Mouse (Mus musculus): ENCODE measurements around the gene Khdrbs1.
"Not testable (repeated sequence)": the region's sequence is repeated elsewhere in the genome, so short reads cannot be mapped to it uniquely, and the experiment has no call there.

The Khdrbs1 gene
- long read RNA-seq, experiment 1, transcript Khdrbs1-201 (9 exons, 3,738 nt): major isoform, 47 of 55 reads
- long read RNA-seq, experiment 1, partial matches to known transcripts: 3 of 55 reads
- long read RNA-seq, experiment 1, other reads (novel, unspliced or antisense): 4 of 55 reads
- long read RNA-seq, experiment 2, transcript Khdrbs1-201 (9 exons, 3,738 nt): major isoform, 48 of 63 reads
- long read RNA-seq, experiment 2, partial matches to known transcripts: 6 of 63 reads
- long read RNA-seq, experiment 2, other reads (novel, unspliced or antisense): 6 of 63 reads

DNA sequence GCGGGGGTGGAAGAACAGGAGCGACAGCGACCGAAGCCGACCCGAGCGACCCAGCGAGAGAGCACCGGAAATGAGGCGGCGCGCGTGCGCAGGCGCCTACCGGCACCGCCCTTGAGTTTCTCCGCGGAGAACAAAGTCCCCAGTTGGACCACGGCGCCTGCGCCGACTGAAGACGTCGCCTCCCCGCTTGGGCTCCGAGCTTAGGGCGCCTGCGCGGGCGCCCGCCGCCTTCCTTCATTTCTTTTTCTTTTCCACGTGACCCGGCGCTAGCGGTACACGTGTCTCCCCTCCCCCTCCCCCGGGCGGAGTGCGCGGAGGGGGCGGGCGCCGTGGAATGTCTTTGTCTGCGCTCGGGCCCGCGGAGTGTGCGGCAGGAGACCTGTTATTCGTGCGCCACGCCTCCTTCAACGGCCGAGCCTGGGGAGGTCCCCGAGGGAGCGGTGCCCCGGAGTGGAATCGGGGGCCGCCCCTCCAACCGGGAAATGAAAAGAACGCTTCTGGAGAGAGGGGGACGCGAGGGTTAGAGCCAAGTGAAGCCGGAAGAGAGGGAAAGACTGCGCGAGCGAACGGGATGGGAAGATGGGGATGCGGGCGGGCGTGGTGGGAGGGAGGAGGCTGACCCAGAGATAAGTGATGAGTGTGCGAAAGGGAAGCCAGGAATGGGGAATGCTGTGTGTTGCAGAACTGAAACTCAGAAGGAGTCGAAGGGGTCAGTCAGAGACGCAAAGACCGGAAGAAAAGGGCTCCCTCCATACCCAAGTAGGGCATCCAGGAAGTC is at the start of gene Khdrbs1:
Gene Khdrbs1 (minus strand): TSS at position 72 of the 778 bp plus-strand sequence.
- intact Hi-C loops (cut with DNase I): loop anchor here (5.0 kb wide), 1 partner anchor 40 kb away; no protein-coding TSS in a partner anchor

DNA sequence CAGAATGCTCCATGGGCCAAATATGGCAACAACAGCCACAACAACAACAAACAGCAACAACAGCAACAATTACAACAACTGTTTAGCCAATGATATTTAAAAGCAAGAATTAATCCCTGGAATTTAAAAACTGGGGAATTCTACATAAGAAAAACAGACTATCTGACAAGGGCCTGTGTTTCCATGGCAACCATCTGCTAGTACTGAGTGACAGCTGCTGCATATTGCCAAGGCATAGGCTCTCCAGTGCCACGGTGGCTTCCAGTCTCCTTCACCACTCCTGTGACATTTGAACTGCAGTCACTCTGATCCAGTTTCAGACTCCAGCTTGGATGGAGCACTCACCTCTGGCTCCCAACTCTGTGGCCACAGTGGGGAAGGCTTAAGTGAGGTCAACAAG is 49.3 kb upstream of the Khdrbs1 start:
- intact Hi-C loops (cut with DNase I): no loop called here

DNA sequence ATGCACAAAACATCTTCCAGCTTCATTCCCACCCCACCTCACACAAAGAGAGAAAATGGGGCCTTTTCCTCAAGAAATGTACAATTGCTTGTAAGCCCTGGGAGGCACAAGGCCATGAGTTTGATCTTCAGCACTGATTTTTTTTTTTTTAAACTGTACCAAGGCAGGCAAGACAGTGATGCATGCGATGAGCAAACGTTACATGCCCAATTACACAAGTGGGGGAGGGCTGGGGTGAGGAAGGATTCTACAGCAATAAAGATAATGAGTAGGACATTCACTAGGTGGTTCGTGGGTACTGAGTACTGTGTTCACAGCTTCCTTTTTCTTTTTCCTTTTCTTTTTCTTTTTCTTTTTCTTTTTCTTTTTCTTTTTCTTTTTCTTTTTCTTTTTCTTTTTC is 48.4 kb upstream of the Khdrbs1 start:
- intact Hi-C loops (cut with DNase I): no loop called here

DNA sequence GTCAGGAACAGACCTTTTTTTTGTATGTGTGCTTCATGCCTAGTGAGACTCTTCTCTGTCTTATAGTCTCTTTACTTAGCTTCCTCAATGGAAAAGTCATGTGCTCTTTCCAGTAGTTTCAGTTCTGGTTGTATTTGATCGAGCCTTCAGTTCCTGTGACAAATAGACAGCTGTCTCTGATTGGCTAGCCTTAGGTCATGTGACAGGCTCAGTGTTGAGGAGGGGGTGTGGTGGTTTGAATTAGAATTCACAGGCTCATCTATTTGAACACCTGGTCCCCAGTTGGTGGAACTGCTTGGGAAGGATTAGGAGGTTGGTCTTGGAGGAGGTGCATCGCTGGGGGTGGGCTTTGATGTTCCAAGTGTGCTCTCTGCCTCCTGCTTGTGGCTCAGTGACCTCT is 47.5 kb upstream of the Khdrbs1 start:
- intact Hi-C loops (cut with DNase I): loop anchor here (5.0 kb wide), 1 partner anchor 33 kb away; no protein-coding TSS in a partner anchor

DNA sequence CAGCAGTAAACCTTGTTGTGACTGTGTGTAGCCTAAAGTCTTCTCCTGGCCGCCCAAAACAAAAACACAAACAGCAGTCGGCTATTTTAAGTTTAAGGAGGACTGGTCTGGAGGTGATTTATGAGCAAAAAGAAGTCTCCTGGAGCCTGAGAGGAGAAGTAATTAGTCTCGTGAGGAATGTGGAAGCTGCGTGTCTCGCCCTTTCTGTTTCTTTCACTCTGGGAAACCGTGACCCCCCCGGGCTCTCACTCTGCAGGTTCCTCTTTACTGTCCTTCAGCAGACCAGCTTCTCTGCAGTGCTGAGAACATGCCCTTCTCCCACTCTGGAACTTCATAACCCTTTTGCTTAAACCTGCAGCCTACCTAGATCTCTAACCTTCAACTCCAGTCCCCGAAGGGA is 46.6 kb upstream of the Khdrbs1 start:
- intact Hi-C loops (cut with DNase I): loop anchor here (5.0 kb wide), 1 partner anchor 34 kb away; no protein-coding TSS in a partner anchor

DNA sequence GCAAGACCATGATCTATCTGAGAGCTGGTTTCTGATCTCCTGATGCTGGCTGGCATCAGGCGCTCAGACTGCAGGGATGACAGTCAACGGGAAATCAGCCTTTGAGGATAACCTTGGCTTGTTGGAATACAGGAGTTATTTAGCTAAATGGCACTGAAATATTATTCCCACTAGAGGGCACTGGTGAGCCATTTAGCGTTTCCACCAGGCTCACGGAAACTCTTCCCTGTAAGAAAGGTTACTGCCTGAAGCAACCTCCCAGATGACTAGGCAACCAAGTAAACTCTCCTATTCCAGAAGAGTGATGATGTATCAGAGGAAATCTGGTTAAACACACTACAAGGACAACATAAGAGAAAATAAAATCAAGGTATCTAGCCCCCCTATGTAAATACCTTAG is 43.1 kb upstream of the Khdrbs1 start:
- intact Hi-C loops (cut with DNase I): loop anchor here (1.0 to 5.0 kb wide), 2 partner anchors 37 to 143 kb away; no protein-coding TSS in a partner anchor

DNA sequence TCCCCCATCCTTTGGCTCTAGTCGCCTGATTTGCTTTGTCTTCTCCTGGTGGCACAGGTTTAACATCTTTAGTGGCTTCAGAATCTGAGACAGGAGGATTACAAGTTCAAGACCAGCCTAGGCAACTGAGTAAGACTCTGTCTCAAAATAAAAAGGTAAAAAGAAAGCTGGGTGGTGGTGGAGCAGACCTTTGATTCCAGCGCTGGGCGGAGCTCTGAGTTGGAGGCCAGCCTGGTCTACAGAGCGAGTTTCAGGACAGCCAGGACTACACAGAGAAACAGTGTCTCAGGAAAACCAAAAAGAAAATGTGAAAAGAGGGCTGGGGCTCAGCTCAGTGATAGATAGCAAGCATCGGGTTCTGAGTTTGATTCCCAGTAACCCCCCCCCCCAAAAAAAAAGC is 41.4 kb upstream of the Khdrbs1 start:
- intact Hi-C loops (cut with DNase I): loop anchor here (5.0 kb wide), 1 partner anchor 69 kb away; no protein-coding TSS in a partner anchor

DNA sequence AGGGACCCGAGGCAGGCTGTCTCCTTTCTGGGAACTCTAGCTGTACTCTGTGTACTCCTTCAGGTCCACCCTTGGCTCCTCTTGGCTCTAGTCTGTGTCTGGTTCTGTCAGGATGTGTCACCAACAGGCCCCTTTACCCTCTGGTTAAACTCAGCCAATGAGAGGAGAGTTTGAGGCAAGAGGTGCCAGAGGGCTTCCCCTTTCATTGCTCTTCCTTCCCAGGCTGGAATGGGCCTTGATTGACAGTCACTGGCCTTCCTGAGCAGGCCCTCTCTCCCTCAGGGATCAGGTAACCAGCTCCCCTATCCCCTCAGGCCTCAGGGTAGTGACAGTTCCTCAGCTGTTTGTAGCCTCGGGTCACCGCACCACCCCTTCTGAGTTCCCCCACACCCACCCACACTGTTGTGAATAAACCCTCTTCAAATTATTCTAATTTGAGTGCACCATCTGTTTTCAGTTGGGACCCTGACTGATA is 40.8 kb upstream of the Khdrbs1 start:
- intact Hi-C loops (cut with DNase I): loop anchor here (5.0 kb wide), 1 partner anchor 69 kb away; no protein-coding TSS in a partner anchor

DNA sequence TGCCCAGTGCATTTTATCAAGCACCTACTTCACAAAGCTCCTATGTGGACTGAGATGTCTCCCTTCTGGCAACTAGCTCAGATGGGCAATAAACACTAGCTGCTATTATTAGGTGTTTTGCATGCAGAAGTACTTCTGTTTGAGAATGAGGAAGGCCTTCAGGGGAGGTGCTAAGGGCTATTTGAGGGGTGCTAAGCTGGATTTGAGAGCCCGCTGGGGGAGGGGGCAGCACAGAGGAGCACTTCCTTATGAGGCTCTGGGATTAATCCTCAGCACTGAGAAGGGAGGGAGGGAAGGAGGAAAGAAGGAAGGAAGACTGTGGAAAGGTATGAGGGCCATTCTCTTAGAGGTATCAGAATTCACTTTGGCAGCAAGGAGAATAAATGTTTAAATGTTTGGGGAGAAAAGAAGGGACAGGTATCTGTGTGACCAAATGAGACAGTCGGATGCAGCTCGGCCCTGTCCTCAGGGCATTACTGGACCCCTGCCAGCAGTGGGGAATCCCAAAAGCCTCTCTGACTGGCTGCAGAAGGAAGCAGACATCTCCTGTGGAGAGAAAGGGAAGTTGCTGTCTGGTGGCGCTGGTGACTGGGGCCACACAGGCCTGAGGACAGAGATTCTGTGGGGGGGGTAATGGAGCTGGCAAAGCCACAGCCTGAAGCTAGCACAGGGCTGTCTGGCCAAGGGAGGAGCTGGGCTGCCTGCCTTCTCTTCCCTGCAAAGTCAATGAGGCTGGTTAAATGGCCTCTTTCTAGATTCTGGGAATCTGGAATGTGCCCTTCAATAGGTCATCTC is 40.0 kb upstream of the Khdrbs1 start:
- intact Hi-C loops (cut with DNase I): loop anchor here (5.0 kb wide), 1 partner anchor 70 kb away; no protein-coding TSS in a partner anchor

DNA sequence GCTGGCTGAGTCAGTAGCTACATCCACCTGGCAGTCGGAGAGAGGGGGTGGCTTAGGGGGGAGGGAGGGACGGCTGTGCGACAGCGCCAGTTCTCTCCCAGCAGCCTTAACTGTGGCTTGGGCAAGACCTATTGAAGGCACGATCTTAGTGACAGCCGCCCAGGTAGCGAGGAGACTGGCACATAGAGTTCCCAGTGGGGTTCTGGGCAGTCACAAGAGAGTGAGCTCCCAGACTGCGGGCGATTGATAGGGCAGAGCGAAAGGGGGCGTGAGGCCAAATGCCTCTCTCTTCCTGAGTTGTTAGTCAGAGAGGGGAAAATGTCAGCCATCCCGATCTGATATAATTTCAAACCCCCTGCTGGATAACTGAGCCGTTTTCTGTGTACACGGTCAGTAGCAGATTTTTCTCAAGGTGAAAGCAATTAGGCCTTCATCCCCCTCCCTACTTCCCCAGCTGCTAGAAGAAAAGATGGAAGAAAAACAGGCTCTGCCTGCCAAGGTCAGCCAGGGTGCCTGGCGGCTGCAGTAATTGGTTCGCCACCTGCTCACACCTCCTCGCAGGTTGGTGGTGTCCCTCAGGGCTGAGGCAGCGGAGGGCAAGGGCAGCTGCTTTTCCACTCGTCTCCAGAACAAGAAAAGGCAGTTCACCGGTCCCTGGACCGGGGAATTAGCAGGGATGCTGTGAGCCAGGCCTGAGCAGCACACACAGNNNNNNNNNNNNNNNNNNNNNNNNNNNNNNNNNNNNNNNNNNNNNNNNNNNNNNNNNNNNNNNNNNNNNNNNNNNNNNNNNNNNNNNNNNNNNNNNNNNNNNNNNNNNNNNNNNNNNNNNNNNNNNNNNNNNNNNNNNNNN is 29.8 kb upstream of the Khdrbs1 start:
- intact Hi-C loops (cut with DNase I): loop anchor here (10.0 kb wide), 1 partner anchor 313 kb away; no protein-coding TSS in a partner anchor

DNA sequence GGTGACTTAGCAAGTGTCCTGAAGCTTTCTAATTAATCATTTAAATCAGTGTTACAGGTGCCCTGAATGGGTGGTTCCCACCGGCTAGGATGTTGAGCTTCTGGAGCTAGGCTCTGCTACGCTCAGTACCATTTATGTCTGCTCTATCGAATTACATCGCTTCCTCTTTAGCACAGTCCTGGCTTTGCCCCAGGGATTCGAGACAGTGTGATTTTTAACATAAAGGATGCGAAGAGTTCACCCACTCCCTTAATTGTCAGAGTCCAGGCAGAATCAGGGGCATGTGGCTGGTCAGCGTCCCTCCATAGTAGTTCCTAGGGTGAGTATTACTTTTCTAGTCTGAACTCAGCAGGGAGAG is 29.2 kb upstream of the Khdrbs1 start:
- intact Hi-C loops (cut with DNase I): loop anchor here (10.0 kb wide), 1 partner anchor 314 kb away; no protein-coding TSS in a partner anchor

DNA sequence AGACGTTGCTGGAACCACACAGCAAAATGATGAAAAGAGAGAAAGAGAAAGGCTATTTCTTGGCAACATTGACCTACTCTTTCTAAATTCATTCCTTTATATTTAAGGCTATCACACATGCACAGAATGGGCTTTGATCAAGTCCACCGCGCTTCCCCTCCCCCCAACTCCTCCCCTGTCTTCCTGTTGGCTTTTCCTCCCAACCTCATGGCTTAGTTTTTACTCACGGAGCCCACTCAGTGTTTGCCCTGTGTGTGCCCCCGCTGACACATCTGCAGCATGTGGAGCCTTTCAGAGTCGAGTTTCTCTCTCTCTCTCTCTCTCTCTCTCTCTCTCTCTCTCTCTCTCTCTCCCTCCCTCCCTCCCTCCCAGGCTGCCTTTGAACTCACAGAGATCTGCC is 28.5 kb upstream of the Khdrbs1 start:
- intact Hi-C loops (cut with DNase I): loop anchor here (10.0 kb wide), 1 partner anchor 314 kb away; no protein-coding TSS in a partner anchor

DNA sequence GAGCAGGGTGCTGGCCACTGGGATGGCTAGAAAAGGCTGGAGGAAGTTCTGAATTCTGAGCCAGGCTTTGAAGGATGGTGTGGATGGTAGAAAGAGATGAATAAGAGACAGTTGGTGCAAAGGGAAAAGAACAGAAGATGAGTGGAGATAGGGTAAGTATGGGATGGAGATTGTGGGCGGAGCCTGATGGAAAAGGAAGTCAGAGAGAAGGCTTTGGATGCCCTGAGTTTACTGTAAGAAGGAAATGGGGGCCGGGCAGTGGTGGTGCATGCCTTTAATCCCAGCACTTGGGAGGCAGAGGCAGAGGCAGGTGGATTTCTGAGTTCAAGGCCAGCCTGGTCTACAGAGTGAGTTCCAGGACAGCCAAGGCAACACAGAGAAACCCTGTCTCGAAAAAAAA is 26.6 kb upstream of the Khdrbs1 start:
- intact Hi-C loops (cut with DNase I): not testable (repeated sequence)

DNA sequence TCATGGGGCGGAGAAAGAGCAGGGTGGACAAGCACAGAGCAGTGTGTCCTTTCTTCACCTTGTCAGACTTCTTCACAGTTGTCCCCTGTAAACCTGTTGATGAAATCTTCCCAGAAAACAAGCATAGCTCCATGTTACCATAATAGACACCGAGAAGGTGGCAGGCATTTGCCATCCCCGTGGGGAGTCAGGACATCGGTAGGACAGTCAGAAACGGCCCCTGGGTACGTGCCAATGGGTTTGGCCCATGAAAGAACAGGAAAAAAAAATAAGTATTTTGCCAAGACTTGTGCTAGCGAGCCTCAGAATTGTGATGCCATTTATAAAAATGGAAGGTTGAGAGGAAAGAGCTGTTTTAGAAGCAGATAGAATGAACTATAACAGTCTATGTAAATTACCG is 25.7 kb upstream of the Khdrbs1 start:
- intact Hi-C loops (cut with DNase I): no loop called here

DNA sequence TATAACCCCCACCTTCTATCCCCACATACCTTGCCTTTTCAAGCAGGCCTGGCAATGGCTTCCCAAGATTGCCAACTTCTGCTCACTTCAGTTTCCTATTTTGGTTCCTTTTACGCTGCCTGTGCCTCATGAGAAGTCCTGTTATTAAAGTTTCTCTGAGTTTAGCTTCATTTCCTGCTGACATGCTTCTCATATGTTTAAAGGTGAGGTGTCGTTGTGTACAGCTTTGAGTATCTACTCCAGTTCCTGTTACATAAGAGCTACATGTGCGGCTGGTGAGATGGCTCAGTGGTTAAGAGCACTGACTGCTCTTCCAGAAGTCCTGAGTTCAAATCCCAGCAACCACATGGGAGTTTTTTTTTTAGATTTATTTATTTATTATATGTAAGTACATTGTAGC is 23.2 kb upstream of the Khdrbs1 start:
- intact Hi-C loops (cut with DNase I): no loop called here

DNA sequence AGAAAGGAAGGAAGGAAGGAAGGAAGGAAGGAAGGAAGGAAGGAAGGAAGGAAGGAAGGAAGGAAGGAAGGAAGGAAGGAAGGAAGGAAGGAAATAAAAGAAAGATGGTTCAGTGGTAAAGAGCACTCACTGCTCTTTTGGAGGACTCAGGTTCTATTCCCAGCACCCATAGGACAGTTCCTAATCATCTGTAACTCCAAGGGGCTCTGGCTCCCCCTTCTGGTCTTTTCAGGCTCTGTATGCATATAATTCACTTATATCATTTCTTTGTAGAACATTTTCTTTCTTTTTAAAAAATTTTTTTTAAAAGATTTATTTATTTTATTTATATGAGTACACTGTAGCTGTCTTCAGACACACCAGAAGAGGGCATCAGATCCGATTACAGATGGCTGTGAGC is 20.4 kb upstream of the Khdrbs1 start:
- intact Hi-C loops (cut with DNase I): not testable (repeated sequence)

DNA sequence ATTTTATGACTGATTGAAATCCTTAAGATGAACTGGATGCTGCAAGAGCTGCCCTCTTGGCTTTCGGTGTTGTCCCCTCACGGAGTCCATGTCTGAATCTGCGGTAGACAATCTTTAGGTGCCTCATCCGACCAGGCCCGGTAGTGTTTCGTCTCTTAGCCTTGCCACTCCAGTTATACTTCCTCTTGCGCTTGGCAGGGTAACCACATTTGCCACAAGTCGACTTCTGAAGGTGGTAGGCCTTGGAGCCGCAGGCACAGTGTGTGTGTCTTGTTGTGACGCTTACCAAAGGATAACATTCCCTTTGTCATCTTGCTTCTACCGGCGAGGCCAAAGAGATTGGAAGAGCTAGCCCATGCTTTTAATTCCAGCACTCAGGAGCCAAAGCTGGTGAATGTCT is 19.5 kb upstream of the Khdrbs1 start:
- intact Hi-C loops (cut with DNase I): no loop called here

DNA sequence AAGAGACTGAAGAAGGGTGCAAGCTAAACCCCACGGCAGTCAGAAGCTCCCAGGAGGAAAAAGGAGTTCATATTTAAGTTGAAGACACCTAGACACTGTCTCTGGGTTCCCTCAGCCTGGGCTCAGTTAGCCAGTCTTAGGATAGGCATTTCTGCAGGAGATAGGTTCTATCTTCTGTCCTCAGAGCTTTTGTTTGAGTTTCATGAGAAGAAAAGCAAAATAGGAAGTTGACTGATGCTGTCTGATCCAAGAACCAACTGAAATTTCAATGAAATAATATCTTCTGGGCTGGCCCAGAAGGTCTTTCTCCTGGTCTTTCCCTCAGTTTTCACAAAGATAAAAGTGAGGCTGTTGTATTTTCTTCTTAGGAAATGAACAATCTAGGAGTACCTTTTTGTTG is 13.4 kb upstream of the Khdrbs1 start:
- intact Hi-C loops (cut with DNase I): no loop called here

DNA sequence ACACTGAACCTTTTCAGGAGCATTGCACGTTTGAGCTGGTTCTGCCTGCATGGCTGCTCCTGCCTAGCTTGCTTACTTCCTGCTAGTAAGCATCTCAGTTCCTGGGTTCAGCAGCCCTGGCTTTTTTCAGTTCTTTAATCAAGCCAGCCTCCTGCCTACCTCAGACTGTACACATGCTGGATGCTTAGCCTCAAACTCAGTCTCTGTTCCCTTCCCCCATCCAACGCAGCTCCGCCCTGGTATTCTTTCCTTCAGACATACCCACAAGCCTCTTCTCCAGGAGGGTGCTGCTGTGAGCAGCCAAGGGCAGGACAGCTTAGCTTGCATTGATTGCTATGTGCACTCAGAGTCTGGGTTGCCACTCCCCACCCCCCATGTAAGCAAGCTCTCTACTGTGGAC is 12.6 kb upstream of the Khdrbs1 start:
- intact Hi-C loops (cut with DNase I): no loop called here

DNA sequence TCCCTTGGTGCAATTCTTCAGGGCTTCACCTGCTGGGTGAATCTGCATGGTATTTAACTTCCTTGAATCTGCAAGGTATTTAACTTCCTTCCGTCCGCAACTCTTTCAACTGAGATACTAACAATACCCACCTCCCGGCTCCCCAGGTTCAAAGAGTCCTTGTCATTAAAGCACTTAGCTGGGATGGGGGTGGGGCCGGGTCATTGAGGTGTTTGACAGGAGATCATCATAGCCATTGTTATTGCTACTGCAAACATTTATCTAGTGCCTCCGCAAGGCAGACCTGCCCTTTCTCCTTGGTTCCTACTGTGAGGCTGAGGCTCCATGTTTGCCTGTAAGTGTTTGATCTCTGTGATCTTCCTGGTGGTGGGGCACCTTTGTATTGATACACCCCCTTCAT is 8.3 kb upstream of the Khdrbs1 start:
- intact Hi-C loops (cut with DNase I): no loop called here

Measured in adrenal gland (tissue).